Mouse (Mus musculus): ENCODE measurements around the gene Ndel1. TPM values are rescaled to one million over a fixed set of nuclear protein-coding genes. Genes with fewer than 3 reads are reported as not detected.

The Ndel1 gene
- total RNA-seq (2021) (10 to 100 TPM; 60.4 to 63.7 TPM), polyA plus RNA-seq (2012; rRNA removed) (45.5 and 64.1 TPM in 2 replicates)
- long read RNA-seq, transcript Ndel1-201 (9 exons, 2,382 nt) = major isoform, 25 of 66 reads
- long read RNA-seq, partial matches to known transcripts = 0 of 66 reads
- long read RNA-seq, other reads (novel, unspliced or antisense) = 41 of 66 reads

- Histone ChIP-seq H3K79me2 (replicated peaks; ENCODE audit: control insufficient read depth, insufficient read depth, low read length) (no peaks in the 10 kb centered on the region), H3K9ac (ENCODE audit: low read depth, low read length) (no peak within 1 kb of the TSS), H3K4me3 (peak within 1 kb of the TSS; percentile 8; the same call in 1 of the 2 replicates), H3K36me3 (ENCODE audit: control insufficient read depth, insufficient read depth, low read length) (peaks cover 3% of the 10 kb centered on the region; the same call in 1 of the 2 replicates), H3K27me3 (ENCODE audit: control insufficient read depth, insufficient read depth, low read length) (no peaks in the 10 kb centered on the region), H3K27ac (peak within 1 kb of the TSS; percentile 84), H3K4me1 (ENCODE audit: control insufficient read depth, insufficient read depth, low read length) (peaks cover 5% of the 10 kb centered on the region)
- WGBS = 30% methylated on average over 6 of the region's 6 CpGs
- peak; percentile 64 to 73 for DNase-seq
- intact Hi-C loops (cut with DNase I) = loop anchor here (2.0 to 10.0 kb wide), 3 partner anchors 19 to 307 kb away; no protein-coding TSS in a partner anchor
- TF ChIP-seq CTCF (IDR thresholded peaks at IDR 0.05) = no peak
- TF ChIP-seq POLR2A (IDR thresholded peaks at IDR 0.05; ENCODE audit: insufficient read depth, low read depth, low read length) = no peak
- TF ChIP-seq EP300 (IDR thresholded peaks at IDR 0.05; ENCODE audit: insufficient read depth, low read depth, low read length) = 0 out of 2 replicates have a peak, but pooled peaks have one; percentile 63
Measured at GRCm38 (mm10) chr11:68871748-68872147, at the start of gene Ndel1. TSS of gene Ndel1 (minus strand) at chr11:68871858.

GRCm38 (mm10) chr11:68914566-68914965 lies 42.9 kb upstream of the Ndel1 start:
- intact Hi-C loops (cut with DNase I) = no loop called here
- no peak for DNase-seq
- no peak overlapping the region for H3K9ac ChIP-seq (ENCODE audit: low read depth, low read length)
- no peak overlapping the region for H3K27ac ChIP-seq
- no peak for TF ChIP-seq POLR2A (IDR thresholded peaks at IDR 0.05; ENCODE audit: insufficient read depth, low read depth, low read length)
- no peak for TF ChIP-seq CTCF (IDR thresholded peaks at IDR 0.05)
- no peak for TF ChIP-seq EP300 (IDR thresholded peaks at IDR 0.05; ENCODE audit: insufficient read depth, low read depth, low read length)
- no peaks in the 10 kb centered on the region for H3K27me3 ChIP-seq (ENCODE audit: control insufficient read depth, insufficient read depth, low read length)
- H3K36me3 ChIP-seq (ENCODE audit: control insufficient read depth, insufficient read depth, low read length) = no peaks in the 10 kb centered on the region
- no peak overlapping the region for H3K4me3 ChIP-seq
- H3K4me1 ChIP-seq (ENCODE audit: control insufficient read depth, insufficient read depth, low read length) = peaks cover 6% of the 10 kb centered on the region
- 82% methylated on average over 4 of the region's 4 CpGs for WGBS
- H3K79me2 ChIP-seq (replicated peaks; ENCODE audit: control insufficient read depth, insufficient read depth, low read length) = no peaks in the 10 kb centered on the region

- TF ChIP-seq EP300 (IDR thresholded peaks at IDR 0.05; ENCODE audit: insufficient read depth, low read depth, low read length) (no peak), POLR2A (IDR thresholded peaks at IDR 0.05; ENCODE audit: insufficient read depth, low read depth, low read length) (0 out of 2 replicates have a peak, but pooled peaks have one; percentile 14)
- peak overlapping the region; percentile 17; the same call in 1 of the 2 replicates for H3K4me3 ChIP-seq
- no peaks in the 10 kb centered on the region for H3K79me2 ChIP-seq (replicated peaks; ENCODE audit: control insufficient read depth, insufficient read depth, low read length)
- WGBS = 30% methylated on average over 14 of the region's 14 CpGs
- DNase-seq = no peak
- intact Hi-C loops (cut with DNase I) = loop anchor here (1.0 kb wide), 1 partner anchor 45 kb away; no protein-coding TSS in a partner anchor
- peaks cover 13% of the 10 kb centered on the region for H3K4me1 ChIP-seq (ENCODE audit: control insufficient read depth, insufficient read depth, low read length)
- peak overlapping the region; percentile 44 for H3K9ac ChIP-seq (ENCODE audit: low read depth, low read length)
- peak overlapping the region; percentile 72 for H3K27ac ChIP-seq
- H3K27me3 ChIP-seq (ENCODE audit: control insufficient read depth, insufficient read depth, low read length) = no peaks in the 10 kb centered on the region
- no peaks in the 10 kb centered on the region; the same call in 1 of the 2 replicates for H3K36me3 ChIP-seq (ENCODE audit: control insufficient read depth, insufficient read depth, low read length)
Measured at GRCm38 (mm10) chr11:68911531-68912177, 40.0 kb upstream of the Ndel1 start.

- H3K4me1 ChIP-seq (ENCODE audit: control insufficient read depth, insufficient read depth, low read length) = peaks cover 17% of the 10 kb centered on the region
- no peak overlapping the region for H3K4me3 ChIP-seq
- no peak overlapping the region; the same call in 1 of the 2 replicates for H3K9ac ChIP-seq (ENCODE audit: low read depth, low read length)
- H3K27ac ChIP-seq = peak overlapping the region; percentile 41
- no peaks in the 10 kb centered on the region for H3K27me3 ChIP-seq (ENCODE audit: control insufficient read depth, insufficient read depth, low read length)
- no peak for DNase-seq
- peaks cover 8% of the 10 kb centered on the region for H3K36me3 ChIP-seq (ENCODE audit: control insufficient read depth, insufficient read depth, low read length)
- no peak for TF ChIP-seq POLR2A (IDR thresholded peaks at IDR 0.05; ENCODE audit: insufficient read depth, low read depth, low read length)
- no peak for TF ChIP-seq EP300 (IDR thresholded peaks at IDR 0.05; ENCODE audit: insufficient read depth, low read depth, low read length)
- TF ChIP-seq CTCF (IDR thresholded peaks at IDR 0.05) = no peak
- no peaks in the 10 kb centered on the region for H3K79me2 ChIP-seq (replicated peaks; ENCODE audit: control insufficient read depth, insufficient read depth, low read length)
- intact Hi-C loops (cut with DNase I) = no loop called here
- WGBS = 47% methylated on average over 7 of the region's 7 CpGs
Measured at GRCm38 (mm10) chr11:68908846-68909503, 37.3 kb upstream of the Ndel1 start.

GRCm38 (mm10) chr11:68907251-68907650 lies 35.6 kb upstream of the Ndel1 start:
- Histone ChIP-seq H3K4me1 (ENCODE audit: control insufficient read depth, insufficient read depth, low read length) (peaks cover 17% of the 10 kb centered on the region), H3K27ac (peak overlapping the region; percentile 48), H3K79me2 (replicated peaks; ENCODE audit: control insufficient read depth, insufficient read depth, low read length) (no peaks in the 10 kb centered on the region), H3K4me3 (no peak overlapping the region), H3K36me3 (ENCODE audit: control insufficient read depth, insufficient read depth, low read length) (peaks cover 17% of the 10 kb centered on the region), H3K9ac (ENCODE audit: low read depth, low read length) (no peak overlapping the region), H3K27me3 (ENCODE audit: control insufficient read depth, insufficient read depth, low read length) (no peaks in the 10 kb centered on the region)
- DNase-seq = no peak
- WGBS = 43% methylated on average over 3 of the region's 3 CpGs
- intact Hi-C loops (cut with DNase I) = no loop called here
- TF ChIP-seq CTCF (IDR thresholded peaks at IDR 0.05) = no peak
- no peak for TF ChIP-seq EP300 (IDR thresholded peaks at IDR 0.05; ENCODE audit: insufficient read depth, low read depth, low read length)
- no peak for TF ChIP-seq POLR2A (IDR thresholded peaks at IDR 0.05; ENCODE audit: insufficient read depth, low read depth, low read length)

Measured in heart, adult 2 months (tissue).